Mouse (Mus musculus) thymus, adult 2 months (tissue): ENCODE results near the gene Rcor2.

Source experiments
- CTCF ChIP-seq: fragments of 200-500 bp; IDR thresholded peaks from 2 replicates; pipeline ENCODE4 v1.5.1; 2012; ENCODE audit warnings: mild to moderate bottlenecking, control low read depth, low read length, moderate library complexity, borderline replicate concordance; ENCODE audit not compliant: control insufficient read depth, poor library complexity, insufficient read depth; ENCODE audit errors: extremely low read depth
- POLR2A ChIP-seq: fragments of 200-500 bp; IDR thresholded peaks from 2 replicates; pipeline ENCODE4 v1.6.1; 2012; ENCODE audit warnings: mild to moderate bottlenecking, low read length, control low read depth, moderate library complexity; ENCODE audit not compliant: control insufficient read depth, poor library complexity, insufficient read depth; ENCODE audit errors: extremely low read depth

GRCm38 (mm10) chr19:7295071-7295658 is 28.0 kb downstream of the Rcor2 start:
- TF ChIP-seq CTCF, result no peak
- no peak for TF ChIP-seq POLR2A
